Mouse (Mus musculus) ZHBTc4 (cell line): ENCODE results near the gene Sephs2.
"Not testable (repeated sequence)": the region's sequence is repeated elsewhere in the genome, so short reads cannot be mapped to it uniquely, and the experiment has no call there.

ENCODE experiments used
- DNase-seq: peaks from one replicate; pipeline ENCODE4 v3.0.0-alpha.2; 2011; ENCODE audit warnings: low read depth, low spot score

Sephs2 gene

GRCm38 (mm10) chr7:127271093-127271492 lies 2.8 kb downstream of the Sephs2 start:
- DNase-seq: no peak

DNA sequence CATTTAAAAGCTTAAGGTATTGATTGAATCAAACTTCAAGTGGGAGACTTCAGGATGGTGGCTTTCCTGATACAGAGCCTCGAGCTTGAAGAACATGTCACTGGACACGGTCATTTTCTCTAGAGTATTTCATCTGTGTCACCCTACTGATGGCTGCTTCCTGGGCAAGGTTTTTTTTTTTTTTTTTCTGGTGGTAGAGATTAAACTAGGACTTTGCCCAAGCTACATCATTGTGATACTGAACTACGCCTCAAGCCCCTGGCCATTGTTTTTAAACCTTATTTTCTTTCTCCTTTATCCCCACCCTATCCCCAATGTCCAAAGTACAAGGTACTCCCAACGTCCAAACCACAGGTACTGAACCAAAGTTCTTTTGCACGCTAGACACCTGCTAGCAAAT lies 3.2 kb downstream of the Sephs2 start:
- no peak for DNase-seq

DNA sequence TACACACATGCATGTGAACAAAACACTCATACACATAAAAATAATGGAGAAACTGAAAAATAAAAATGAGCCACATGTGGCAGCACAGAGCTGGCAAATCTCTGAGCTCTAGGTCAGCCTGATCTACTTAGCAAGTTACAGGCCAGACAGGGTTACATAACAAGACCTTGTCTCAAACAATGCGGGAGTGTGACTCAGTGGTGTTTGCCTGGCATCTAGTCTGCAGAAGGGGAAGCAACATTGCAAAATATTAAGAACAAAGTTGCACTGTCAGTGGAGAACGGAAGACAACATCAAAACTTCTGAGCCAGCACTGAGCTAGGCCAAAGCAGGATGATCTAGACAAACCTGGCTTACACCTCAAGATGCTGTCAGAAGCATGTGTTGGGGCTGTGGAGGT lies 3.6 kb downstream of the Sephs2 start:
- no peak for DNase-seq

DNA sequence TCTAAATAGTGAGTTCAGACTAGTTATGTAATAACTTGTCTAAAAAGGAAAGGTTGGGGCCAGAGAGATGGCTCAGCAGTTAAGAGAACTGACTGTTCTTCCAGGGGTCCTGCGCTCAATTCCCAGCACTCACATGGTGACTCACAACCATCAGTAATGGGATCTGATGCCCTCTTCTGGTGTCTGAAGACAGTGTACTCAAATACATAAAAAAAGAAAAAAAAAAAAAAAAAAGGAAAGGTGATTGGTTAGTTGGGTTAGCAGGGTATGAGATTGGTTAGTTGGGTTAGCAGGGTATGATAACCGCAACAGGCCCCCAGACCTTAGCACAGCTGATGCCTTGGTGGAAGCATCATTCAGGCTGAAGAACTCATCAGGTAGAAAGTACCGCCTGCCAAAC lies 10.3 kb downstream of the Sephs2 start:
- no peak for DNase-seq

- no peak for DNase-seq
Measured at GRCm38 (mm10) chr7:127262218-127262961, 11.5 kb downstream of the Sephs2 start.

DNA sequence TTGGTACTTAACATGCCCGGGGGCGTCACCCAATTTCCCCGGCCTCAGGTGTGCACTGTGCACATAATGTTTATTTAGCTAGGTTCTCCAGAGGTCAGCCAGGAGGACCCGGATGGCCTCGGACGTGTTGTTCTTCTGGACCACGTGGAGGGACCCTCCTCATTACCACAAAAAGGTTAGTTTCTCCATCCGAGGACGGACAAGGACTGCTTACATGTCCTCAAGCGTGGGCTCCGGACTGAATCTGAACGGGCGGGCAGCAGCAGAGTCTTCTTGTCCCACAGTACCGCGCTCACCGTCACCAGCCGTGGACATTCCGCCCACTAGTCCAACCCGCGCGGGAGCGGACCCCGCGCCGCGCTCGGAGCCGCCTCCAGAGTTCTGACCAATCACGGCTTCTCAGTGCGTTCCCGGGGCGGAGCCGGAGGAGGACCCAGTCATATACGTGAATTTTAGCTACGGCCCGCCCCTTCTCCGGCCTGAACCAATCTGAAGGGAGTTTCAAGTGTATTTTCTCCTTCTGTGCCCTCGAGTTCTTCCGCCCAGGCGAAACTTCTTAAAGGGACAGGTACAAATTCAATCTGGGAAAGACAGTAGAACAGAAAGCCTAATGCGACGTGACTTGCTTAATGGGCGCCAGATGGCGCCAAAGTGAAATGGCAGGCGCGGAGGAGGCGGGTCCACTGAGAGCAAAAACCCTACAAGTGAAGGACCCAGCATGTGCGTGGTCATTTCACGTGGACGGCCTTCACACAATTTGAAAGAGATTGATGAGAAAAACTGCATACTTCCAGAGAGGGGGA lies 13.3 kb downstream of the Sephs2 start, which contains the start of gene Dctpp1:
Dctpp1 (minus strand) TSS at position 401 of the 803 bp plus-strand sequence.
- DNase-seq: peak; percentile 99

GRCm38 (mm10) chr7:127259186-127259905 lies 14.5 kb downstream of the Sephs2 start:
- peak; percentile 44 for DNase-seq

DNA sequence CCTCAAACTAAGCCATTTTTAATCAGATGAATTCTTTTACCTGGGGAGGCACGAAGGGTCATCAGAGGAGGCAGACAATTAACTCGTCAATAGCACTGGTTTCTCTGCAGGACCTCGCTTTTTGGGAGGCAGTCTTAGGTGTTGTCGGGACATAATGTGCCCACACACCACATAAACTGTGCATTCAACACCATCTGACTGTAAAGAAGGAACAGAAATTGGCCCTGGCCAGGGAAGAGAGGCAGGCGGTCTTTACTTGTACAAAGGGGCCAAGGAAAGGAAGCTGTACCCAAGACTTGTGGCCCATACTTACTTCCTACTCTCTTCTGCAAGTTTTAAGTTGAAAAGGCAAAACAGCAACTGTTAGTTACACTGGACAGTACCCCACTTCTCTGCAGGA lies 17.3 kb downstream of the Sephs2 start:
- DNase-seq: no peak

GRCm38 (mm10) chr7:127255965-127256364 lies 17.9 kb downstream of the Sephs2 start:
- no peak for DNase-seq

GRCm38 (mm10) chr7:127255008-127255407 lies 18.8 kb downstream of the Sephs2 start:
- DNase-seq: no peak

DNA sequence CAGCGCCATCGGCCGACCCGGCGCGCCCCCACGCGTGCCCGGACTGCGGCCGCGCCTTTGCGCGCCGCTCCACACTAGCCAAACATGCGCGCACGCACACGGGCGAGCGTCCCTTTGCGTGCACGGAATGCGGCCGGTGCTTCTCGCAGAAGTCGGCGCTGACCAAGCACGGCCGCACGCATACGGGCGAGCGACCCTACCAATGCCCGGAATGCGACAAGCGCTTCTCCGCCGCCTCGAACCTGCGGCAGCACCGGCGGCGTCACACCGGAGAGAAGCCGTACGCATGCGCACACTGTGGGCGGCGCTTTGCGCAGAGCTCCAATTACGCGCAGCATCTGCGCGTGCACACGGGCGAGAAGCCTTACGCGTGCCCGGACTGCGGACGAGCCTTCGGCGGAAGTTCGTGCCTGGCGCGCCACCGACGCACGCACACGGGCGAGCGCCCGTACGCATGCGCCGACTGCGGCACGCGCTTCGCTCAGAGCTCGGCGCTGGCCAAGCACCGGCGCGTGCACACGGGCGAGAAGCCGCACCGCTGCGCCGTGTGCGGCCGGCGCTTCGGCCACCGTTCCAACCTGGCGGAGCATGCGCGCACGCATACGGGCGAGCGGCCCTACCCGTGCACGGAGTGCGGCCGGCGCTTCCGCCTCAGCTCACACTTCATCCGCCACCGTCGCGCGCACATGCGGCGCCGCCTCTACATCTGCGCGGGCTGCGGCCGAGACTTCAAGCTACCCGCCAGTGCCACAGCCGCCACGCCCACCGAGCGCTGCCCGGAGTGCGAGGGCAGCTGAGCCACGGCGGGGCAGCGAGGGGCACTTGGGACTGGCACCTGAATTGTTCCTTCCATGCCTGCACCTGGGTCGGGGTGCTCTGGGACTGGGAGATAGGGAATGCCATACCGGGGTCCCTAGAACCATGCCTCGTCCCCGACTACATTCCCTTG lies 19.8 kb downstream of the Sephs2 start:
- peak; percentile 99 for DNase-seq

DNA sequence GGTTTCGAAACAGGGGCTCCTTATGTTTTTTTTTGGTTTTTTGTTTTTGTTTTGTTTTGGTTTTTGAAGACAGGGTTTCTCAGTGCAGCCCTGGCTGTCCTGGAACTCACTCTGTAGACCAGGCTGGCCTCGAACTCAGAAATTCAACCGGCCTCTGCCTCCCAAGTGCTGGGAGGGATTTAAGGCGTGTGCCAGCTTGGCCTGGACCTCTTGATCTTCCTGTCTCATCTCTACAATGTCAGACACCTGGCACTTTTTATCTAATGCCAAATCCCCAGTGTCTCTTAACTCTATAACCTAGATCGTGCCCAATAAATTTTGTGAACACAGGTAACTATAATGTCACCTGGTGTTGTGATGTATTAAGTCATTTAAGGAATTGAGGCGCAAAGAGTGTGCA lies 20.5 kb downstream of the Sephs2 start:
- DNase-seq: no peak

- DNase-seq: peak; percentile 66
Measured at GRCm38 (mm10) chr7:127252414-127252813, 21.4 kb downstream of the Sephs2 start.

DNA sequence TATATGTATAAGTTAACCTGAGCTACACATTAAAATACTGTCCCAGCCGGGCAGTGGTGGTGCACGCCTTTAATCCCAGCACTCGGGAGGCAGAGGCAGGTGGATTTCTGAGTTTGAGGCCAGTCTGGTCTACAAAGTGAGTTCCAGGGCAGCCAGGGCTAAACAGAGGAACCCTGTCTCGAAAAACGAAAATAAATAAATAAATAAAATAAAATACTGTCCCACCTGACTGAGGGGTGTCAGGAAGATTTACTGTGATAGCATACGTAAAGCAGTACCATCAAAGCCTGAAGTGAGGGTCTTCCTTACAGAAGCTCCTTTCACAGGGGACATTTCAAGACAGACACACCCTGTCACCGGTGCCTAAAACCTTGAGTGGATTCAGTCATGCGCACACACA lies 23.3 kb downstream of the Sephs2 start:
- not testable (repeated sequence) for DNase-seq

- DNase-seq: no peak
Measured at GRCm38 (mm10) chr7:127244658-127245510, 29.0 kb downstream of the Sephs2 start.

- peak; percentile 96 for DNase-seq
Measured at GRCm38 (mm10) chr7:127243870-127244657, 29.8 kb downstream of the Sephs2 start, which contains the start of gene Zfp771. TSS of gene Zfp771 (plus strand) at chr7:127244274.

- DNase-seq: no peak
Measured at GRCm38 (mm10) chr7:127243361-127243867, 30.4 kb downstream of the Sephs2 start.

GRCm38 (mm10) chr7:127234777-127235176 lies 39.1 kb downstream of the Sephs2 start:
- no peak for DNase-seq

GRCm38 (mm10) chr7:127233765-127234164 lies 40.1 kb downstream of the Sephs2 start:
- no peak for DNase-seq
